Mouse (Mus musculus): ENCODE measurements at regions not wholly inside any gene's neighbourhood (a gene's known extent, or its start where the extent isn't known, plus 50 kb on each side); places are given as distances from the start of the nearest gene placed in this dataset.

DNA sequence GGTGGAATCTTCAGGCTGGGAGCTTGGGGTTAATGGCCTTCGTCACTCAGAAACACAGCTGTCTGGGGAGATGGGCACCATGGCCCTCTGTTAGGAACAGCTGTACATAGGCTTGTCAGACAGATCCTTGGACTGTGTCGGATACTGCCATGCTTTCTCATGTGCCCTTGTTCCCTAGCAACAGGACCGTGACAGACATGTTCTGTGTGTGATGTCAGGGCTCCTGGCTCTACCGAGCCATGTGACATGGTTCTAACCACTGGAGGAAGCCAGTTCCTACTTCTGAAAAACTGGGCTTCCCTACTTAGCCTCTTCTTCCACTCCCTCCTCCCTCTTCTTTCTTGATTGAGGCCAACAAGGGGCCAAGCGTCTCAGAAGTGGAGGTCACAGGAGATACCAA, 232.7 kb downstream of the Prex1 start:
- WGBS = 52% methylated on average over 5 of the region's 5 CpGs
- ATAC-seq (peak; percentile 55; the same call in 1 of the 2 replicates), DNase-seq (ENCODE audit: low spot score) (peak; percentile 42)
- Histone ChIP-seq H3K27me3 (ENCODE audit: insufficient read depth, low read length) (no peaks in the 10 kb centered on the region), H3K4me2 (ENCODE audit: low read depth, low read length) (no peak overlapping the region), H3K36me3 (ENCODE audit: insufficient read depth, low read length) (no peaks in the 10 kb centered on the region), H3K9me3 (ENCODE audit: low read length) (no peaks in the 10 kb centered on the region), H3K27ac (no peak overlapping the region), H3K4me1 (ENCODE audit: insufficient read depth, low read length) (peaks cover 8% of the 10 kb centered on the region; the same call in 1 of the 2 replicates), H3K9ac (replicated peaks; ENCODE audit: low read length) (no peak overlapping the region), H3K4me3 (ENCODE audit: low read length) (no peak overlapping the region)
- TF ChIP-seq CTCF (IDR thresholded peaks at IDR 0.05; ENCODE audit: low read depth) = no peak

DNA sequence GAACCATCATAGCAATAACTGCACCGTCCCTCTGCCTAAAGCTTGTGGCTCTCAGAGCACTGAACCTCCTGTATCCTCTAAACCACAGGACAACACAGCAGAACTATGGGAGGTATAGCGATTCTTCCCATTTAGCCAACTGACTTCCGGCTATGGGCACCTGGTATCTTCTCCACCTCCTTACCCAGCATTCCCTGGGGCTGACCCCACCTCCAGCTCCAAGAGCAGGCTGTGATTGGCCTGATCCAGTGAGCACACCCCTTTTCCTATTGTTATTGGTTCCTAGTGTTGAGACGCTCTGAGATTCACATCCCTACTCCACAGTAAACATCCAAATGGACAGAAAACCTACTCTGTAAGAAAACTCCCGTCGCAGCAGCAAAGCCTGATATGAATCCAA, 236.7 kb downstream of the Prex1 start:
- H3K27ac ChIP-seq = no peak overlapping the region
- 87% methylated on average over 6 of the region's 6 CpGs for WGBS
- H3K9me3 ChIP-seq (ENCODE audit: low read length) = no peaks in the 10 kb centered on the region
- H3K9ac ChIP-seq (replicated peaks; ENCODE audit: low read length) = no peak overlapping the region
- H3K27me3 ChIP-seq (ENCODE audit: insufficient read depth, low read length) = no peaks in the 10 kb centered on the region
- DNase-seq (ENCODE audit: low spot score) (no peak), ATAC-seq (no peak)
- no peak for TF ChIP-seq CTCF (IDR thresholded peaks at IDR 0.05; ENCODE audit: low read depth)
- no peaks in the 10 kb centered on the region for H3K36me3 ChIP-seq (ENCODE audit: insufficient read depth, low read length)
- H3K4me3 ChIP-seq (ENCODE audit: low read length) = no peak overlapping the region
- H3K4me1 ChIP-seq (ENCODE audit: insufficient read depth, low read length) = 0 out of 2 replicates have a peak, but pooled peaks cover 7% of the 10 kb centered on the region
- no peak overlapping the region for H3K4me2 ChIP-seq (ENCODE audit: low read depth, low read length)

DNA sequence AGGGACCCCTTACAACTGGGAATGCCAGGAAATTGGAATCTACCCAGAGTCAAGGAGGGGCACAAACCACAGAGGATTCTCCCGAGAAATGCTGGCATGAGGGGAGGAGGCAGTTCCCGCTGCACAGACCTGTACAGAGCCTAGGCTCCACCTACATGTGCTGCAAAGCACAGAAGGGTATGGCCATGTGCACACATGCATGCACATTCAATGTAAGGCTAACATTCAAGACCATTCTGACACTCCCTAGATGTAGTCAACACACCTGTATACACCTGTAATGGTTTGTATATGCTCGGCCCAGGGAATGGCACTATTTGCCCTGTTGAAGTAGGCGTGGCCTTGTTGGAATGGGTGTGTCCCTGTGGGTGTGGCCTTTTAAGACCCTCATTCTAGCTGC, 238.0 kb downstream of the Prex1 start:
- no peaks in the 10 kb centered on the region for H3K36me3 ChIP-seq (ENCODE audit: insufficient read depth, low read length)
- H3K9me3 ChIP-seq (ENCODE audit: low read length) = no peaks in the 10 kb centered on the region
- no peaks in the 10 kb centered on the region for H3K27me3 ChIP-seq (ENCODE audit: insufficient read depth, low read length)
- 75% methylated on average over 4 of the region's 4 CpGs for WGBS
- no peak overlapping the region for H3K27ac ChIP-seq
- no peak overlapping the region for H3K9ac ChIP-seq (replicated peaks; ENCODE audit: low read length)
- peaks cover 11% of the 10 kb centered on the region; the same call in 1 of the 2 replicates for H3K4me1 ChIP-seq (ENCODE audit: insufficient read depth, low read length)
- H3K4me2 ChIP-seq (ENCODE audit: low read depth, low read length) = no peak overlapping the region
- H3K4me3 ChIP-seq (ENCODE audit: low read length) = no peak overlapping the region
- no peak for TF ChIP-seq CTCF (IDR thresholded peaks at IDR 0.05; ENCODE audit: low read depth)
- no peak for ATAC-seq
- DNase-seq (ENCODE audit: low spot score) = no peak

- no peak for TF ChIP-seq CTCF (IDR thresholded peaks at IDR 0.05; ENCODE audit: low read depth)
- DNase-seq (ENCODE audit: low spot score) (no peak), ATAC-seq (no peak)
- Histone ChIP-seq H3K4me3 (ENCODE audit: low read length) (no peak overlapping the region), H3K9me3 (ENCODE audit: low read length) (no peaks in the 10 kb centered on the region), H3K27me3 (ENCODE audit: insufficient read depth, low read length) (no peaks in the 10 kb centered on the region), H3K4me2 (ENCODE audit: low read depth, low read length) (no peak overlapping the region), H3K36me3 (ENCODE audit: insufficient read depth, low read length) (no peaks in the 10 kb centered on the region), H3K27ac (0 out of 2 replicates have a peak overlapping the region, but pooled peaks have one; percentile 7), H3K9ac (replicated peaks; ENCODE audit: low read length) (no peak overlapping the region), H3K4me1 (ENCODE audit: insufficient read depth, low read length) (peaks cover 11% of the 10 kb centered on the region; the same call in 1 of the 2 replicates)
- WGBS = 41% methylated on average over 12 of the region's 12 CpGs
Measured at GRCm38 (mm10) chr2:166474601-166475000, 239.0 kb downstream of the Prex1 start.

DNA sequence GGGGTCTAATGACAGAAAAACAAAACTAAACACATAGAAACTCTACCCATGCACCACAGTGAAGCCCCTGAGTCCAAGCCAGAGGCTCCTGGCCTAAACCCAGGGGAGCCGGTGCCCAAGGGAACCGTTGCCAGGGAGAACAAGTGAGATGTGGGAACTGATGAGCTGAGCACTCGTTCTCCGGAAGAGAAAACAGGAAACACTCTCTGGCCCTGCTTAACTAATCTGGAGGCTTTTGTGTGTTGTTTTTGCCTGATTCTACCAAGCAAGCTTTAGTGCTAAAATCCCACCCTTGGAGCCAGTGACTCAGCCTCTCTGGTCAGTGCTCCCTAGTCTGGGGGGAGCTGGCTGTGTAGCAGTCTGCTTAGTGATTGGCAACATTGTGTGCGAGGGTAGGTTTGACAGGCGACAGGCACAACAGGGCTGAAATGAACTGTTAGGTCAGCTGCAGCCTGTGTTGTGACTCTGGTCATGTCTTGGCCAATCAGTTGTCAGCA, 242.3 kb downstream of the Prex1 start:
- Histone ChIP-seq H3K27ac (peak overlapping the region; percentile 52; the same call in 1 of the 2 replicates), H3K4me3 (ENCODE audit: low read length) (no peak overlapping the region), H3K4me2 (ENCODE audit: low read depth, low read length) (no peak overlapping the region), H3K9me3 (ENCODE audit: low read length) (no peaks in the 10 kb centered on the region), H3K36me3 (ENCODE audit: insufficient read depth, low read length) (no peaks in the 10 kb centered on the region), H3K9ac (replicated peaks; ENCODE audit: low read length) (no peak overlapping the region), H3K4me1 (ENCODE audit: insufficient read depth, low read length) (peaks cover 7% of the 10 kb centered on the region; the same call in 1 of the 2 replicates), H3K27me3 (ENCODE audit: insufficient read depth, low read length) (no peaks in the 10 kb centered on the region)
- DNase-seq (ENCODE audit: low spot score) = peak; percentile 84
- no peak for TF ChIP-seq CTCF (IDR thresholded peaks at IDR 0.05; ENCODE audit: low read depth)
- ATAC-seq = peak; percentile 87
- WGBS = 31% methylated on average over 6 of the region's 6 CpGs

DNA sequence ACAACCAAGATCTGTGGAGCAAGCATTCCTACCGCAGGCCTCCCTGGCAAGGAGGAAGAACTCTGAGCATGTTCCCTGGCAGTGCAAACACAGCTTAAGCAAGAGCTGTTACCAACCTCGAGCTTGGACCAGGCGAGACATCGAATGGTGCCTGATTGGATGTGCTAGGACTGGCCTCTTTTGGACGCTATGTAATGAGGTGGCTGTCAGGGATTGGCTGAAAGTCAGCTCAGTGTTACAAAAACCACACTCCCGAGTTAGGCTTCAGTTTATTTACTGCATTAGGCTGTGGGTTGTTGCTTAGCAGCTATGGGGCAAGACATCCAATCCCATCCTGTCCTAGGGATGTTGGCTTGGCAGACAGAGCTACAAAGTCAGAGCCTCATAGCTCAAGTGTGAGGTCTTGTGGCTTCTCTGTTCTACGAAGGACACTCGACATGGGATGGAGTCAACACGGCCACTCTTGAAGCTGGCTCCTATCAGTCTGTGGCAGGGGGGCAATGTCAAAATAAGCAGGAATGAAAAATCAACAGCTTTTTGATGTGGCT, 244.5 kb downstream of the Prex1 start:
- ATAC-seq (no peak), DNase-seq (ENCODE audit: low spot score) (no peak)
- Histone ChIP-seq H3K4me2 (ENCODE audit: low read depth, low read length) (no peak overlapping the region), H3K4me1 (ENCODE audit: insufficient read depth, low read length) (peaks cover 7% of the 10 kb centered on the region; the same call in 1 of the 2 replicates), H3K4me3 (ENCODE audit: low read length) (no peak overlapping the region), H3K36me3 (ENCODE audit: insufficient read depth, low read length) (no peaks in the 10 kb centered on the region), H3K27me3 (ENCODE audit: insufficient read depth, low read length) (no peaks in the 10 kb centered on the region), H3K27ac (no peak overlapping the region), H3K9ac (replicated peaks; ENCODE audit: low read length) (no peak overlapping the region), H3K9me3 (ENCODE audit: low read length) (no peaks in the 10 kb centered on the region)
- WGBS = 79% methylated on average over 9 of the region's 9 CpGs
- no peak for TF ChIP-seq CTCF (IDR thresholded peaks at IDR 0.05; ENCODE audit: low read depth)

GRCm38 (mm10) chr2:166467137-166467536, 246.5 kb downstream of the Prex1 start:
- no peaks in the 10 kb centered on the region for H3K27me3 ChIP-seq (ENCODE audit: insufficient read depth, low read length)
- no peak overlapping the region for H3K9ac ChIP-seq (replicated peaks; ENCODE audit: low read length)
- H3K4me3 ChIP-seq (ENCODE audit: low read length) = no peak overlapping the region
- no peak overlapping the region for H3K27ac ChIP-seq
- 41% methylated on average over 7 of the region's 7 CpGs for WGBS
- no peaks in the 10 kb centered on the region for H3K36me3 ChIP-seq (ENCODE audit: insufficient read depth, low read length)
- H3K4me2 ChIP-seq (ENCODE audit: low read depth, low read length) = no peak overlapping the region
- no peak for TF ChIP-seq CTCF (IDR thresholded peaks at IDR 0.05; ENCODE audit: low read depth)
- H3K9me3 ChIP-seq (ENCODE audit: low read length) = no peaks in the 10 kb centered on the region
- ATAC-seq (no peak), DNase-seq (ENCODE audit: low spot score) (no peak)
- H3K4me1 ChIP-seq (ENCODE audit: insufficient read depth, low read length) = peaks cover 7% of the 10 kb centered on the region
